Mouse (Mus musculus) lung, postnatal 0 days (tissue): ENCODE results near the gene Irx5. TPM values are rescaled to one million over a fixed set of nuclear protein-coding genes. Genes with fewer than 3 reads are reported as not detected.

Source experiments
- ATAC-seq: fragments of 200-750 bp; cut with Nextera tagmentation; 2 replicates; pipeline ENCODE4 v1.8.0; 2017; ENCODE audit warnings: moderate library complexity
- DNase-seq: peaks from one replicate; pipeline ENCODE4 v3.0.0-alpha.2; 2016; ENCODE audit warnings: low spot score
- H3K27ac ChIP-seq: fragments of 300-500 bp; sonication (generic); 2 replicates; pipeline ENCODE4 v1.5.1; 2014; ENCODE audit warnings: antibody characterized with exemption, mild to moderate bottlenecking, low read length, mixed read lengths
- H3K27me3 ChIP-seq: fragments of 300-500 bp; sonication (generic); replicated peaks from 2 replicates; pipeline ENCODE4 v1.6.1; 2014; ENCODE audit warnings: low read length, mixed read lengths; ENCODE audit not compliant: insufficient read depth
- H3K36me3 ChIP-seq: fragments of 300-500 bp; sonication (generic); 2 replicates; pipeline ENCODE4 v1.6.1; 2014; ENCODE audit warnings: low read length, mixed read lengths; ENCODE audit not compliant: insufficient read depth
- H3K4me1 ChIP-seq: fragments of 300-500 bp; sonication (generic); 2 replicates; pipeline ENCODE4 v1.6.1; 2014; ENCODE audit warnings: antibody characterized with exemption, low read depth, low read length, mixed read lengths; ENCODE audit not compliant: insufficient read depth
- H3K4me2 ChIP-seq: fragments of 300-500 bp; sonication (generic); replicated peaks from 2 replicates; pipeline ENCODE4 v1.6.1; 2014; ENCODE audit warnings: low read depth, mild to moderate bottlenecking, low read length, moderate library complexity, mixed read lengths
- H3K4me3 ChIP-seq: fragments of 300-500 bp; sonication (generic); 2 replicates; pipeline ENCODE4 v1.5.1; 2014; ENCODE audit warnings: low read depth, low read length
- H3K9ac ChIP-seq: fragments of 300-500 bp; sonication (generic); replicated peaks from 2 replicates; pipeline ENCODE4 v1.6.1; 2014; ENCODE audit warnings: low read depth, mild to moderate bottlenecking
- H3K9me3 ChIP-seq: fragments of 300-500 bp; sonication (generic); 2 replicates; pipeline ENCODE4 v1.6.1; 2016; ENCODE audit warnings: low read length, mixed read lengths
- CTCF ChIP-seq: IDR thresholded peaks from 2 replicates; pipeline ENCODE4 v1.5.1; 2016; ENCODE audit warnings: antibody characterized with exemption, mild to moderate bottlenecking
- EP300 ChIP-seq: IDR thresholded peaks from 2 replicates; pipeline ENCODE4 v1.6.1; 2016; ENCODE audit warnings: antibody characterized with exemption, mild to moderate bottlenecking, control low read depth
- WGBS: fragments of 180-500 bp; shearing (Covaris S2); extraction: QIAGEN DNeasy Blood & Tissue Kit; methylation state at CpG from one replicate; pipeline ENCODE4 v1.1.7; 2014; 5-methylcytosine and 5-hydroxymethylcytosine counted together
- polyA plus RNA-seq: library from polyadenylated mRNA; unstranded; fragments of >200 nt; fragmentation: Nextera tagmentation; extraction: Ambion mirVana; gene quantifications from 2 replicates; pipeline ENCODE4 v1.2.1, GENCODE M21; 2015

The Irx5 gene
- polyA plus RNA-seq, 1 experiment from 2014 or later: 19.3 TPM

- no peak for ATAC-seq
- TF ChIP-seq EP300: no peak
- TF ChIP-seq CTCF: no peak
- H3K4me1 ChIP-seq: peaks cover 7% of the 10 kb centered on the region; the same call in 1 of the 2 replicates
- H3K27ac ChIP-seq: no peak overlapping the region
- H3K27me3 ChIP-seq: peaks cover 13% of the 10 kb centered on the region
- peak overlapping the region; percentile 24; the same call in 1 of the 2 replicates for H3K4me3 ChIP-seq
- DNase-seq: no peak
- H3K9ac ChIP-seq: no peak overlapping the region
- H3K9me3 ChIP-seq: no peaks in the 10 kb centered on the region
- H3K4me2 ChIP-seq: peak overlapping the region; percentile 60
- H3K36me3 ChIP-seq: no peaks in the 10 kb centered on the region
- 11% methylated on average over 6 of the region's 6 CpGs for WGBS
These were observed 4.0 kb upstream of the Irx5 start for GRCm38 (mm10) chr8:92353405-92353804.

GRCm38 (mm10) chr8:92354536-92355482 lies 2.6 kb upstream of the Irx5 start:
- H3K4me1 ChIP-seq: peaks cover 7% of the 10 kb centered on the region; the same call in 1 of the 2 replicates
- peak overlapping the region; percentile 70 for H3K4me3 ChIP-seq
- 0 out of 2 replicates have a peak overlapping the region, but pooled peaks have one; percentile 8 for H3K9ac ChIP-seq
- DNase-seq: peak; percentile 73
- peak overlapping the region; percentile 60 for H3K4me2 ChIP-seq
- 6% methylated on average over 22 of the region's 22 CpGs for WGBS
- TF ChIP-seq EP300 (no peak), CTCF (no peak)
- H3K27me3 ChIP-seq: peaks cover 20% of the 10 kb centered on the region
- no peaks in the 10 kb centered on the region for H3K36me3 ChIP-seq
- H3K9me3 ChIP-seq: no peaks in the 10 kb centered on the region
- ATAC-seq: no peak
- peak overlapping the region; percentile 89 for H3K27ac ChIP-seq

- Histone ChIP-seq H3K27ac (peak overlapping the region; percentile 89), H3K4me3 (peak overlapping the region; percentile 70), H3K4me1 (peaks cover 7% of the 10 kb centered on the region; the same call in 1 of the 2 replicates), H3K9ac (peak overlapping the region; percentile 36; the same call in 1 of the 2 replicates), H3K4me2 (peak overlapping the region; percentile 60), H3K27me3 (peaks cover 30% of the 10 kb centered on the region), H3K36me3 (no peaks in the 10 kb centered on the region), H3K9me3 (no peaks in the 10 kb centered on the region)
- TF ChIP-seq CTCF: peak; percentile 43
- no peak for TF ChIP-seq EP300
- 1% methylated on average over 71 of the region's 93 CpGs for WGBS
- peak; percentile 90 for ATAC-seq
- DNase-seq: peak; percentile 99
These were observed 1.5 kb upstream of the Irx5 start for GRCm38 (mm10) chr8:92355701-92356612.

GRCm38 (mm10) chr8:92356613-92357375 lies 631 bp upstream of the Irx5 start:
- under 1% methylated on average over 39 of the region's 40 CpGs for WGBS
- peak overlapping the region; percentile 60 for H3K4me2 ChIP-seq
- H3K27me3 ChIP-seq: peaks cover 36% of the 10 kb centered on the region
- no peak for TF ChIP-seq EP300
- TF ChIP-seq CTCF: no peak
- H3K4me1 ChIP-seq: peaks cover 7% of the 10 kb centered on the region; the same call in 1 of the 2 replicates
- H3K9me3 ChIP-seq: no peaks in the 10 kb centered on the region
- peak overlapping the region; percentile 36; the same call in 1 of the 2 replicates for H3K9ac ChIP-seq
- DNase-seq: no peak
- no peak for ATAC-seq
- H3K4me3 ChIP-seq: peak overlapping the region; percentile 70
- no peaks in the 10 kb centered on the region for H3K36me3 ChIP-seq
- peak overlapping the region; percentile 89 for H3K27ac ChIP-seq

GRCm38 (mm10) chr8:92358141-92358999 lies 945 bp downstream of the Irx5 start:
- Histone ChIP-seq H3K9me3 (no peaks in the 10 kb centered on the region), H3K4me1 (peaks cover 7% of the 10 kb centered on the region; the same call in 1 of the 2 replicates), H3K36me3 (no peaks in the 10 kb centered on the region), H3K4me2 (peak overlapping the region; percentile 60), H3K27me3 (peaks cover 43% of the 10 kb centered on the region), H3K9ac (peak overlapping the region; percentile 60), H3K4me3 (peak overlapping the region; percentile 70), H3K27ac (peak overlapping the region; percentile 90)
- WGBS: under 1% methylated on average over 65 of the region's 80 CpGs
- no peak for ATAC-seq
- TF ChIP-seq CTCF: no peak
- TF ChIP-seq EP300: no peak
- peak; percentile 25 for DNase-seq
